Comparison of ENCODE assay signal across 9 mouse cellular contexts in the genomic region with DNA sequence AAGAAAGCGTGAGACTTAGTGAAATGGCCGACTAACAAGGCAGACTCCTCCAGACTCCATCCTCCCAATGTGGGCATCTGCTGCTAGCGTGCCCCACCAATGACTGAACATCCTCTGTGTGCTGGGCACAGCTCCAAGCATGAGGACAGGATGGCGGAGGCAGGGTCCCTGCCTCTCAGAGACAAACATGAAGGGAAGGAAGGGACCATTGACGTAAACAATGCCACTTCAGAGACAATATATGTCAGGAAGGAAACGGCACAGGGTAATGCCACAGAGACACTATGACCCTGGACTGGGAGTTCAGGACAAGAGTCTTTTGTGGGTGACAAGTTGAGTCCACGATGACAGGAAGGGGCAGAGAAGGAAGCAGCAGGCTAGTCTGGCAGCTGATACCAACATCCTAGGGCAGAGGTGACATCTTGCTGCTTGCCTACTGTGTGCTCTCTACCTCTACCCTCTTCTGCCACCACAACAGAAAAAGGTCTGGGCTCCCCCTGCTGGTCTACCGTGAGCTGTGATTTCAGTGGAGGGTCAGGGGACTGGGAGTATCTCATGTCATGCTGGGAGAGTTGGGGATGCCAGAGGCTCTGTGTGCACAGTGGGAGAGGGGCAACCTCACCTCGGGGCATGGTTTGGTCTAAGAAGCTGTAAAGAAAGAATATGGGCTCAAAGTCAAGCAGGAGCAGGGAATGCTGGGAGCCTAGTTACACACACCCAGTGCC. TPM values are rescaled to one million over a fixed set of nuclear protein-coding genes. Genes with fewer than 3 reads are reported as not detected.
A peak's percentile ranks its signal among the peaks of the same experiment; 100 is the strongest.
DNase-seq lines count a peak whose midpoint lies in the region; ATAC-seq and TF ChIP-seq lines count a peak whose summit lies in the region.
"Had no signal": no experiment of that assay in that cellular context is flagged by ENCODE, and none has a peak within 500 bp of the region (broad histone marks: within the 10 kb centered on the region; RNA-seq: fewer than 3 reads in every experiment).

No protein-coding gene starts in this region.

- WGBS in hindbrain, embryonic 10.5 days = 55% methylated on average over 9 of the region's 9 CpGs
- 45% methylated on average over 9 of the region's 9 CpGs for WGBS in hindbrain, embryonic 13.5 days
- 26% methylated on average over 9 of the region's 9 CpGs for WGBS in lung, embryonic 15.5 days
- 51% methylated on average over 9 of the region's 9 CpGs for WGBS in midbrain, embryonic 15.5 days

- no peak for ATAC-seq in hindbrain, embryonic 13.5 days (ENCODE audit: low FRiP score)
- peak; percentile 51; the same call in 1 of the 2 replicates for ATAC-seq in lung, embryonic 15.5 days (ENCODE audit: borderline replicate concordance, extremely low read depth, low FRiP score, low TSS enrichment)
- no peak for ATAC-seq in midbrain, embryonic 15.5 days (replicated peaks)

- no peak overlapping the region for H3K9ac ChIP-seq in hindbrain, embryonic 13.5 days
- H3K9ac ChIP-seq in CH12.LX (ENCODE audit: insufficient read depth, low read depth) = no peak overlapping the region
- no peak overlapping the region for H3K9ac ChIP-seq in lung, embryonic 15.5 days
- H3K9ac ChIP-seq in midbrain, embryonic 15.5 days = no peak overlapping the region
- H3K9ac ChIP-seq: embryonic facial prominence, embryonic 13.5 days had no signal

- no peak overlapping the region for H3K4me2 ChIP-seq in hindbrain, embryonic 13.5 days
- no peak overlapping the region for H3K4me2 ChIP-seq in CH12.LX (ENCODE audit: insufficient read depth, low read depth, poor library complexity, severe bottlenecking)
- H3K4me2 ChIP-seq in lung, embryonic 15.5 days = no peak overlapping the region
- no peak overlapping the region for H3K4me2 ChIP-seq in midbrain, embryonic 15.5 days
- H3K4me2 ChIP-seq: embryonic facial prominence, embryonic 13.5 days had no signal

- no peaks in the 10 kb centered on the region for H3K36me3 ChIP-seq in hindbrain, embryonic 10.5 days
- H3K36me3 ChIP-seq in hindbrain, embryonic 13.5 days = no peaks in the 10 kb centered on the region
- no peaks in the 10 kb centered on the region for H3K36me3 ChIP-seq in CH12.LX (replicated peaks in 1 of 2; ENCODE audit: control insufficient read depth in 1 of 2, insufficient read depth in 1 of 2, low read length in 1 of 2)
- H3K36me3 ChIP-seq in lung, embryonic 15.5 days = no peaks in the 10 kb centered on the region
- H3K36me3 ChIP-seq in splenic B cell, adult 2 months (ENCODE audit: control insufficient read depth, insufficient read depth, low read length, poor library complexity, severe bottlenecking) = no peaks in the 10 kb centered on the region
- H3K36me3 ChIP-seq in midbrain, embryonic 15.5 days (replicated peaks) = no peaks in the 10 kb centered on the region
- H3K36me3 ChIP-seq: embryonic facial prominence, embryonic 13.5 days had no signal

- 0 out of 2 replicates have a peak, but pooled peaks cover 1% of the 10 kb centered on the region for H3K27me3 ChIP-seq in hindbrain, embryonic 10.5 days (ENCODE audit: insufficient read depth, poor library complexity, severe bottlenecking)
- H3K27me3 ChIP-seq in hindbrain, embryonic 13.5 days = no peaks in the 10 kb centered on the region
- H3K27me3 ChIP-seq in CH12.LX (replicated peaks) = peaks cover 99% of the 10 kb centered on the region
- H3K27me3 ChIP-seq in lung, embryonic 15.5 days = no peaks in the 10 kb centered on the region
- H3K27me3 ChIP-seq in splenic B cell, adult 2 months (ENCODE audit: control insufficient read depth, insufficient read depth, low read length, poor library complexity, severe bottlenecking) = no peaks in the 10 kb centered on the region
- no peaks in the 10 kb centered on the region for H3K27me3 ChIP-seq in midbrain, embryonic 15.5 days (replicated peaks)

- in situ Hi-C loops in CH12.LX (cut with MboI; ENCODE audit: low pct_ligation_motif_present, low pct_unique_long_range_greater_than_20kb, low sequenced_read_pairs) = no loop called here

- 0 out of 2 replicates have a peak, but pooled peaks cover 18% of the 10 kb centered on the region for H3K4me1 ChIP-seq in hindbrain, embryonic 10.5 days (replicated peaks)
- H3K4me1 ChIP-seq in hindbrain, embryonic 13.5 days (replicated peaks) = peaks cover 15% of the 10 kb centered on the region; the same call in 1 of the 2 replicates
- H3K4me1 ChIP-seq in CH12.LX (ENCODE audit: control insufficient read depth in 1 of 2, insufficient read depth in 2 of 2) = 0 out of 4 replicates have a peak, but pooled peaks cover 0 to 2% of the 10 kb centered on the region in 2 experiments
- H3K4me1 ChIP-seq in lung, embryonic 15.5 days = peaks cover 57% of the 10 kb centered on the region
- 0 out of 2 replicates have a peak, but pooled peaks cover 8% of the 10 kb centered on the region for H3K4me1 ChIP-seq in midbrain, embryonic 15.5 days

- TF ChIP-seq CTCF in CH12.LX (conservative IDR thresholded peaks at IDR 0.05 in 1 of 2, IDR thresholded peaks at IDR 0.05 in 1 of 2; ENCODE audit: low read depth in 2 of 2, low read length in 2 of 2) = peak; percentile 40 to 68

- H3K4me3 ChIP-seq in hindbrain, embryonic 10.5 days = no peak overlapping the region
- no peak overlapping the region for H3K4me3 ChIP-seq in hindbrain, embryonic 13.5 days
- H3K4me3 ChIP-seq in CH12.LX (replicated peaks in 1 of 3; ENCODE audit: low read depth in 2 of 3, low read length in 2 of 3, poor library complexity in 1 of 3) = no peak overlapping the region
- no peak overlapping the region for H3K4me3 ChIP-seq in lung, embryonic 15.5 days
- no peak overlapping the region for H3K4me3 ChIP-seq in midbrain, embryonic 15.5 days
- H3K4me3 ChIP-seq: embryonic facial prominence, embryonic 13.5 days had no signal

- no peak overlapping the region for H3K27ac ChIP-seq in hindbrain, embryonic 10.5 days
- H3K27ac ChIP-seq in hindbrain, embryonic 13.5 days = no peak overlapping the region
- H3K27ac ChIP-seq in CH12.LX (ENCODE audit: insufficient read depth, low read depth) = no peak overlapping the region
- peak overlapping the region; percentile 61 for H3K27ac ChIP-seq in lung, embryonic 15.5 days
- H3K27ac ChIP-seq in midbrain, embryonic 15.5 days = no peak overlapping the region
- H3K27ac ChIP-seq: embryonic facial prominence, embryonic 13.5 days had no signal

- DNase-seq in hindbrain, embryonic 10.5 days (ENCODE audit: low spot score) = peak; percentile 27
- peak; percentile 18 for DNase-seq in CH12.LX (ENCODE audit: extremely low read depth)
- DNase-seq in adrenal gland, postnatal 10 days = peak; percentile 70
- DNase-seq in kidney, adult 18-20 months = peak; percentile 65
- DNase-seq in splenic B cell, adult 2 months (ENCODE audit: low read depth, low spot score) = peak; percentile 47

- no peaks in the 10 kb centered on the region for H3K79me2 ChIP-seq in CH12.LX (replicated peaks; ENCODE audit: control insufficient read depth, extremely low read depth, insufficient read depth, poor library complexity, severe bottlenecking)

- TF ChIP-seq POLR2A in CH12.LX (IDR thresholded peaks at IDR 0.05; ENCODE audit: low read depth, low read length) = no peak

- no peaks in the 10 kb centered on the region for H3K9me3 ChIP-seq in hindbrain, embryonic 10.5 days
- H3K9me3 ChIP-seq in hindbrain, embryonic 13.5 days = no peaks in the 10 kb centered on the region
- no peaks in the 10 kb centered on the region for H3K9me3 ChIP-seq in CH12.LX (replicated peaks; ENCODE audit: low read length)
- H3K9me3 ChIP-seq in lung, embryonic 15.5 days = no peaks in the 10 kb centered on the region
- no peaks in the 10 kb centered on the region for H3K9me3 ChIP-seq in midbrain, embryonic 15.5 days
- H3K9me3 ChIP-seq: embryonic facial prominence, embryonic 13.5 days had no signal

- dilution Hi-C loops in CH12.LX (cut with MboI; ENCODE audit: extremely low pct_ligation_motif_present, extremely low pct_unique_long_range_greater_than_20kb, low sequenced_read_pairs) = no loop called here

- TF ChIP-seq RAD21 in CH12.LX (IDR thresholded peaks at IDR 0.05; ENCODE audit: low read depth, low read length) = peak; percentile 47

- no peak for TF ChIP-seq EP300 in CH12.LX (IDR thresholded peaks at IDR 0.05; ENCODE audit: low read length)

TF ChIP-seq in CH12.LX, 34 proteins besides CTCF, POLR2A, EP300 and RAD21:
- TF ChIP-seq SMC3 (IDR thresholded peaks at IDR 0.05; ENCODE audit: low read depth, low read length) (peak; percentile 63), TCF12 (IDR thresholded peaks at IDR 0.05; ENCODE audit: low read depth, low read length) (no peak), USF1 (IDR thresholded peaks at IDR 0.05; ENCODE audit: low read depth, low read length) (no peak), MEF2A (IDR thresholded peaks at IDR 0.05; ENCODE audit: borderline replicate concordance, low read depth, low read length) (no peak), ZKSCAN1 (IDR thresholded peaks at IDR 0.05; ENCODE audit: borderline replicate concordance, low read depth, low read length) (peak; percentile 93)

RNA-seq across cellular contexts. Expression of gene Neurl1b, which starts 43.9 kb away (rescaled TPM):
- polyA plus RNA-seq in hindbrain, embryonic 10.5 days (2016; fragmentation: Nextera tagmentation; extraction: Ambion mirVana) = 0.07 and 0.16 TPM in 2 replicates
- polyA plus RNA-seq in hindbrain, embryonic 13.5 days (2015; fragmentation: Nextera tagmentation; extraction: Ambion mirVana) = 0.78 and 1.0 TPM in 2 replicates
- total RNA-seq in CH12.LX (2012; rRNA removed) (0.17 and 0.25 TPM in 2 replicates), CH12.LX (2014; rRNA removed) (not detected in 2 replicates)
- not detected in 2 replicates for polyA plus RNA-seq in CH12.LX (2012; ENCODE audit: insufficient read length, low read depth)
- total RNA-seq in adrenal gland, postnatal 10 days (2021) = 10 to 100 TPM; 43.6 to 44.0 TPM
- 1.8 and 2.0 TPM in 2 replicates for polyA plus RNA-seq in lung, embryonic 15.5 days (2015; fragmentation: Nextera tagmentation; extraction: Ambion mirVana)
- polyA plus RNA-seq in midbrain, embryonic 15.5 days (2015; fragmentation: Nextera tagmentation; extraction: Ambion mirVana) = 1.9 and 2.2 TPM in 2 replicates

Comparison
In these comparisons a context has a peak if more than half of its experiments do, and no peak if none do; other contexts are left out.
1. DNase-seq: peak in every context shown above with its lines; median percentile 70 in adrenal gland, postnatal 10 days; 65 in kidney, adult 18-20 months; 47 in splenic B cell, adult 2 months; 27 in hindbrain, embryonic 10.5 days; 18 in CH12.LX.